ENCODE assay signal across 8 mouse cellular contexts in the genomic region with DNA sequence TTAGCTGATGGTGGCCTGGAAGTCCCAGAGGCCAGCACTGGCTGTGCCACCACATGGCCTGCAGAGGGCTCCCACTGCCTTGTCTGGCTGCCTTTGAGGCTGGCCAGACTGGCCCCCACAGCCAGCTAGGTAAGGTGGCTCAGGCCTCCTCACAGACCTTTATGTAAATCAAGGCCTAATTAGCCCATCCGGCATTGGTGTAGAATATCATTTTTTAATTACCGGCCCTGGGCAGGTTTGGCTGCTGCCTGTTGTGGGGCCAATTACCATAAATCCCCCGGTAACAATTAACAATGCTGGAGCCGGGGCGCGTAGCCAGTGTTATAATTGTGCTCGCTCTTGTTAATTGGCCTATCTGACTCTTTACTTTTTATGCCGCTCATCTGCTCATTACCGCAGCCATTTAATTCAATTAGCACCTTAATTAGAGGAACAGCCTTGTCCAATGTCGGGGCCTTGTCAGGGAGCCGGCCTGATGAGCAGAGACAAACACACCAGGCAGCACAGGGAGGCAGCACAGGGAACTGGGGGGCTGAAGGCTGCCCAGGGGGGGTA.
DNase-seq lines count a peak whose midpoint lies in the region; ATAC-seq and TF ChIP-seq lines count a peak whose summit lies in the region.

No protein-coding gene starts in this region.

- peak; percentile 50 for TF ChIP-seq CTCF in left cerebral cortex, adult 2 months (IDR thresholded peaks at IDR 0.05)

- H3K27ac ChIP-seq in left cerebral cortex, adult 2 months, result no peak overlapping the region
- H3K27ac ChIP-seq in embryonic facial prominence, embryonic 14.5 days (replicated peaks; ENCODE audit: low read depth, low read length), result no peak overlapping the region

- no peak overlapping the region for H3K4me3 ChIP-seq in left cerebral cortex, adult 2 months
- H3K4me3 ChIP-seq in embryonic facial prominence, embryonic 14.5 days (ENCODE audit: low read depth, low read length), result no peak overlapping the region

- DNase-seq in left cerebral cortex, adult 2 months (ENCODE audit: extremely low spot score in 1 of 2, low spot score in 2 of 2), result no peak
- no peak for DNase-seq in left cerebral cortex, postnatal 25 days (ENCODE audit: low spot score in 2 of 2)
- peak; percentile 31 for DNase-seq in brain, adult 2 months (ENCODE audit: low read depth, low spot score)
- peak; percentile 35 for DNase-seq in embryonic facial prominence, embryonic 14.5 days (ENCODE audit: low spot score)
- peak; percentile 24 to 29 for DNase-seq in layer of hippocampus, adult 8-10 months (ENCODE audit: low spot score in 2 of 2)
- no peak for DNase-seq in gastrocnemius, adult 18-20 months (ENCODE audit: low spot score)
- DNase-seq in lung, postnatal 25 days (ENCODE audit: low spot score), result no peak

- peaks cover 52% of the 10 kb centered on the region for H3K27me3 ChIP-seq in embryonic facial prominence, embryonic 14.5 days (replicated peaks; ENCODE audit: control insufficient read depth, insufficient read depth, low read length)

- no peaks in the 10 kb centered on the region for H3K9me3 ChIP-seq in embryonic facial prominence, embryonic 14.5 days (ENCODE audit: control insufficient read depth, low read length)

- no peaks in the 10 kb centered on the region for H3K4me1 ChIP-seq in embryonic facial prominence, embryonic 14.5 days (ENCODE audit: control insufficient read depth, insufficient read depth, low read length)

- H3K4me2 ChIP-seq in embryonic facial prominence, embryonic 14.5 days (ENCODE audit: low read depth, low read length), result no peak overlapping the region

- 59% methylated on average over 11 of the region's 11 CpGs for WGBS in embryonic facial prominence, embryonic 14.5 days

- ATAC-seq in embryonic facial prominence, embryonic 14.5 days (ENCODE audit: low read depth), result peak; percentile 61
- no peak for ATAC-seq in CD4-positive, CD25-positive, alpha-beta regulatory T cell, adult 4 months

- H3K36me3 ChIP-seq in embryonic facial prominence, embryonic 14.5 days (ENCODE audit: control insufficient read depth, insufficient read depth, low read length), result no peaks in the 10 kb centered on the region

- intact Hi-C loops in left cerebral cortex, adult 2 months (cut with DNase I), result loop anchor here (2.0 kb wide), 1 partner anchor 47 kb away; no protein-coding TSS in a partner anchor
- intact Hi-C loops in left cerebral cortex, postnatal 25 days (cut with DNase I), result loop anchor here (2.0 to 5.0 kb wide), 2 partner anchors 47 to 150 kb away; no protein-coding TSS in a partner anchor

- H3K9ac ChIP-seq in embryonic facial prominence, embryonic 14.5 days (ENCODE audit: low read depth, low read length), result no peak overlapping the region

Comparison
In these comparisons a context has a peak if more than half of its experiments do, and no peak if none do; other contexts are left out.
1. DNase-seq: peak in brain, adult 2 months (single experiment), embryonic facial prominence, embryonic 14.5 days (single experiment) and layer of hippocampus, adult 8-10 months (2 of 2); none in left cerebral cortex, adult 2 months (0 of 2), left cerebral cortex, postnatal 25 days (0 of 2), gastrocnemius, adult 18-20 months (single experiment) and lung, postnatal 25 days (single experiment).